Mouse (Mus musculus) kidney, postnatal 0 days (tissue): Measurements from ENCODE around the gene Cldn11. TPM values are rescaled to one million over a fixed set of nuclear protein-coding genes. Genes with fewer than 3 reads are reported as not detected.
A peak's percentile ranks its signal among the peaks of the same experiment; 100 is the strongest.

Source experiments
- ATAC-seq: fragments of 200-750 bp; cut with Nextera tagmentation; replicated peaks from 2 replicates; pipeline ENCODE4 v1.8.0; 2017; ENCODE audit warnings: low read depth, moderate number of reproducible peaks, moderate TSS enrichment, moderate library complexity; ENCODE audit not compliant: low FRiP score
- DNase-seq: peaks from one replicate; pipeline ENCODE4 v3.0.0-alpha.2; 2016; ENCODE audit warnings: low spot score
- H3K27ac ChIP-seq: fragments of 300-500 bp; sonication (generic); 2 replicates; pipeline ENCODE4 v1.5.1; 2014; ENCODE audit warnings: mild to moderate bottlenecking
- H3K27me3 ChIP-seq: fragments of 300-500 bp; sonication (generic); 2 replicates; pipeline ENCODE4 v1.6.1; 2014; ENCODE audit warnings: low read length, mixed read lengths; ENCODE audit not compliant: insufficient read depth
- H3K36me3 ChIP-seq: fragments of 300-500 bp; sonication (generic); 2 replicates; pipeline ENCODE4 v1.6.1; 2014; ENCODE audit warnings: low read length, mixed read lengths; ENCODE audit not compliant: insufficient read depth
- H3K4me1 ChIP-seq: fragments of 300-500 bp; sonication (generic); replicated peaks from 2 replicates; pipeline ENCODE4 v1.6.1; 2014; ENCODE audit warnings: antibody characterized with exemption, low read length, mixed read lengths; ENCODE audit not compliant: insufficient read depth
- H3K4me2 ChIP-seq: fragments of 300-500 bp; sonication (generic); 2 replicates; pipeline ENCODE4 v1.6.1; 2014; ENCODE audit warnings: mild to moderate bottlenecking, low read length, moderate library complexity, mixed read lengths
- H3K4me3 ChIP-seq: fragments of 300-500 bp; sonication (generic); replicated peaks from 2 replicates; pipeline ENCODE4 v1.5.1; 2014; ENCODE audit warnings: low read depth, low read length
- H3K9ac ChIP-seq: fragments of 300-500 bp; sonication (generic); 2 replicates; pipeline ENCODE4 v1.6.1; 2014; ENCODE audit warnings: low read depth, low read length
- H3K9me3 ChIP-seq: fragments of 300-500 bp; sonication (generic); replicated peaks from 2 replicates; pipeline ENCODE4 v1.6.1; 2016; ENCODE audit warnings: low read length, inconsistent platforms, mixed read lengths
- CTCF ChIP-seq: IDR thresholded peaks from 2 replicates; pipeline ENCODE4 v1.5.1; 2016; ENCODE audit warnings: antibody characterized with exemption, low read depth, mild to moderate bottlenecking, moderate library complexity
- WGBS: fragments of 180-500 bp; shearing (Covaris S2); extraction: QIAGEN DNeasy Blood & Tissue Kit; methylation state at CpG from one replicate; pipeline ENCODE4 v1.1.7; 2014; 5-methylcytosine and 5-hydroxymethylcytosine counted together
- polyA plus RNA-seq: library from polyadenylated mRNA; unstranded; fragments of >200 nt; fragmentation: Nextera tagmentation; extraction: Ambion mirVana; gene quantifications from 2 replicates; pipeline ENCODE4 v1.2.1, GENCODE M21; 2015

Cldn11 gene
- polyA plus RNA-seq, 1 experiment from 2014 or later, result 61.6 TPM

DNA sequence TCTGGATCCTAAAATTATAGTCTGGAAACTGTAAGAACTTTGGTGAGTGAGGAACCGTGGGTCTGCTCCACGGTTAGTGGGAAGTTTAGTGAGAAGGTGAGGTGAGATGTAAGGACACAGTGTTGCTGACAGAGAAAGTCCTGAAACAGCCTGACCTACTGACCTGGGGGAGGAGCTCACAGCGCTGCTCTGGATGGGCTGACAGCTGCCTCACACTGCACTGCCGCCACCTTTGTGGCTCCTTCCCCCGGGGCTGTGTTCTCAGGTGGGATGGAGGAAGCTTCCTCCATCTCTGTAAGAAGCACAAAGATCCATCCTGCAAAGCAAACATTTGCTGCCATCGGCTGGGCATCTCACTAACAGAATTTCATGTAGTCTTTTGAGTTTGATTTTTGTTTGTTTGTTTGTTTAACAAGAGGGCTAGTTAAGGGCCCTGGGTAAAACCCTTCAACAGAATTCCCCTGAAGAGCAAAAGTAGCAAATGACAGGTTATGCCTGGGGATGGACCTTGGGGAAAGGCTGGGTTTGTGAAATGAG, 58.8 kb downstream of the Cldn11 start:
- Histone ChIP-seq H3K4me3 (no peak overlapping the region), H3K4me1 (peaks cover 21% of the 10 kb centered on the region; the same call in 1 of the 2 replicates)
- WGBS, result 13% methylated on average over 6 of the region's 6 CpGs

DNA sequence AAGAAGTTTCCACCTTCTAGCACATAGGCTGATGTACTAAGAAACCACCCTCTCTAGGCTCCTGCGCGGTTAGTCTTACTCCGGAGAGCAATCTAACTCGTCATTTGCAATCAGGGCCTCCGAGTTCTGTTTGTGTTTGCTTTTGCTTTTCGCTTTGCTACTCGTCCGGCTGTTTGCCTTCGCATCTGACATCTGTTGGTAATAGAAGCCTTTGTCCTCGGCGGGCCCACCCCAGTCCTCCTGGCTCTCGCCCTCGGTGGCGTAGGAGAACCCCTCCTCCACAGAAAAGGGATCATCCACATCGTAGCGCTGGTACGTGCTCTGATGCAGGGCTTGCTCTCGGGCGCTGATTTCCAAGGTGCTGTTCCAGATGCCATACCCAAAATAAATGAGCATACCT, 59.3 kb downstream of the Cldn11 start:
- Histone ChIP-seq H3K27me3 (no peaks in the 10 kb centered on the region), H3K9ac (no peak overlapping the region), H3K4me1 (peaks cover 21% of the 10 kb centered on the region; the same call in 1 of the 2 replicates), H3K27ac (no peak overlapping the region), H3K4me3 (no peak overlapping the region), H3K36me3 (no peaks in the 10 kb centered on the region), H3K9me3 (no peaks in the 10 kb centered on the region), H3K4me2 (peak overlapping the region; percentile 34)
- WGBS, result 13% methylated on average over 19 of the region's 19 CpGs
- DNase-seq (peak; percentile 54), ATAC-seq (no peak)
- TF ChIP-seq CTCF, result no peak

More for the DNA sequence above, 58.8 kb downstream of the Cldn11 start:
- H3K9ac ChIP-seq, result no peak overlapping the region
- peak overlapping the region; percentile 34; the same call in 1 of the 2 replicates for H3K4me2 ChIP-seq
- DNase-seq (no peak), ATAC-seq (no peak)
- no peaks in the 10 kb centered on the region for H3K36me3 ChIP-seq
- TF ChIP-seq CTCF, result no peak
- no peaks in the 10 kb centered on the region for H3K27me3 ChIP-seq
- no peaks in the 10 kb centered on the region for H3K9me3 ChIP-seq
- no peak overlapping the region for H3K27ac ChIP-seq

GRCm38 (mm10) chr3:31212205-31213038, 62.7 kb downstream of the Cldn11 start:
- peak; percentile 71 for DNase-seq
- Histone ChIP-seq H3K27ac (no peak overlapping the region), H3K4me2 (no peak overlapping the region), H3K9ac (no peak overlapping the region), H3K36me3 (no peaks in the 10 kb centered on the region), H3K27me3 (no peaks in the 10 kb centered on the region), H3K4me3 (no peak overlapping the region), H3K4me1 (peaks cover 21% of the 10 kb centered on the region; the same call in 1 of the 2 replicates), H3K9me3 (no peaks in the 10 kb centered on the region)
- no peak for TF ChIP-seq CTCF
- WGBS, result 33% methylated on average over 9 of the region's 9 CpGs
- ATAC-seq, result 0 out of 2 replicates have a peak, but pooled peaks have one; percentile 45

- no peak for ATAC-seq
- Histone ChIP-seq H3K27me3 (no peaks in the 10 kb centered on the region), H3K4me2 (no peak overlapping the region), H3K4me3 (no peak overlapping the region), H3K9ac (no peak overlapping the region), H3K36me3 (no peaks in the 10 kb centered on the region), H3K4me1 (peaks cover 15% of the 10 kb centered on the region; the same call in 1 of the 2 replicates), H3K9me3 (no peaks in the 10 kb centered on the region), H3K27ac (no peak overlapping the region)
- 30% methylated on average over 3 of the region's 3 CpGs for WGBS
- no peak for TF ChIP-seq CTCF
- no peak for DNase-seq
Observed at GRCm38 (mm10) chr3:31213802-31214201, 64.1 kb downstream of the Cldn11 start.

Other genes with a start within 250 kb of the Cldn11 start
- gene Phc3, start 180.5 kb upstream of the Cldn11 start, polyA plus RNA-seq, result 4.5 and 4.7 TPM in 2 replicates
- 29.5 and 31.6 TPM in 2 replicates for gene Prkci, start 154.2 kb upstream of the Cldn11 start, polyA plus RNA-seq
- 20.7 and 21.2 TPM in 2 replicates for gene Skil, start 54.9 kb upstream of the Cldn11 start, polyA plus RNA-seq
- gene Slc7a14, start 160.5 kb downstream of the Cldn11 start, polyA plus RNA-seq, result 0.01 and 0.03 TPM in 2 replicates